Mouse (Mus musculus): ENCODE results near the gene Gm10139. TPM values are rescaled to one million over a fixed set of nuclear protein-coding genes. Genes with fewer than 3 reads are reported as not detected.
"Not testable (repeated sequence)": the region's sequence is repeated elsewhere in the genome, so short reads cannot be mapped to it uniquely, and the experiment has no call there.

Gene Gm10139
- polyA plus RNA-seq (2014; fragmentation: Nextera tagmentation; extraction: Ambion mirVana), result not detected in 2 replicates

DNA sequence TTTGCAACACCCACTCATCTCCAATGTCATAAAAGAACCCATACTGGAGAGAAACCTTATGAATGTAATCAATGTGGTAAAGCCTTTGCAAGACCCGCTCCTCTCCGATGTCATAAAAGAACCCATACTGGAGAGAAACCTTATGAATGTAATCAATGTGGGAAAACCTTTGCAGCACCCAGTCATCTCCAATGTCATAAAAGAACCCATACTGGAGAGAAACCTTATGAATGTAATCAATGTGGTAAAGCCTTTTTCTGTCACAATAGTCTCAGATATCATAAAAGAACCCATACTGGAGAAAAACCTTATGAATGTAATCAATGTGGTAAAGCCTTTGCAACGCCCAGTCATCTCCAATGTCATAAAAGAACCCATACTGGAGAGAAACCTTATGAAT, at the start of gene Gm10139:
Gm10139 (plus strand) TSS at position 301 of the 400 bp plus-strand sequence.
- H3K27me3 ChIP-seq (ENCODE audit: control insufficient read depth, insufficient read depth, low read length); H3K4me3 ChIP-seq (ENCODE audit: control insufficient read depth in 1 of 2, insufficient read depth in 1 of 2, low read depth in 1 of 2, low read length in 2 of 2); H3K36me3 ChIP-seq (ENCODE audit: control insufficient read depth, insufficient read depth, low read length); H3K27ac ChIP-seq (replicated peaks in 1 of 2; ENCODE audit: control insufficient read depth in 1 of 2, insufficient read depth in 1 of 2, low read depth in 2 of 2, low read length in 2 of 2); H3K9ac ChIP-seq (ENCODE audit: low read length); H3K9me3 ChIP-seq (ENCODE audit: control insufficient read depth, low read length); H3K4me2 ChIP-seq (ENCODE audit: low read length); H3K4me1 ChIP-seq (ENCODE audit: control insufficient read depth in 2 of 2, insufficient read depth in 2 of 2, low read length in 2 of 2); ATAC-seq (ENCODE audit: insufficient number of reproducible peaks, insufficient read depth, low FRiP score, low read depth): not testable (repeated sequence)
- WGBS, result no CpG with 5 or more reads among the region's 3 CpGs

DNA sequence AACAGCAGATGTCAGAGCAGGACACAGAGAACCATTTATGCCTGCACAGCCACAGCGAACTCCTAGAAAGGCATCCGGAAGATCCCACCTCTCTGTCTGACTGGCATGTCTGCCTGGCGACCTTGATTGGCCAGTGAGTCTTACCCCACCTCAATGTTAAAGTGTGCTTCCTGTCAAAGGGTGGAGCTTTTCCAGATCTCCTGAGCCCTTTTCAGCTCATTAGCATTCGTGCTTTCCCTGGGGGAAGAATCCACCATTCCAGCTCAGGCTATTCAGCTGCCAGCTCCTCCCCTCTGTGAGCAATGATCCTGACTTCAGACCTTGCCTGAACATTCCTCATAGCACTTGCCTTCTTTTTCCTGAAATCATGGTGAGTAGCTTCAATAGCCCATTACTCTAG, 45.2 kb downstream of the Gm10139 start:
- H3K27me3 ChIP-seq (ENCODE audit: control insufficient read depth, insufficient read depth, low read length); H3K9me3 ChIP-seq (ENCODE audit: control insufficient read depth, low read length); ATAC-seq (ENCODE audit: insufficient number of reproducible peaks, insufficient read depth, low FRiP score, low read depth); H3K4me3 ChIP-seq (ENCODE audit: control insufficient read depth in 1 of 2, insufficient read depth in 1 of 2, low read depth in 1 of 2, low read length in 2 of 2); H3K9ac ChIP-seq (ENCODE audit: low read length); H3K4me2 ChIP-seq (ENCODE audit: low read length); H3K36me3 ChIP-seq (ENCODE audit: control insufficient read depth, insufficient read depth, low read length); H3K27ac ChIP-seq (replicated peaks in 1 of 2; ENCODE audit: control insufficient read depth in 1 of 2, insufficient read depth in 1 of 2, low read depth in 2 of 2, low read length in 2 of 2); H3K4me1 ChIP-seq (ENCODE audit: control insufficient read depth in 2 of 2, insufficient read depth in 2 of 2, low read length in 2 of 2): not testable (repeated sequence)
- 67% methylated on average over 4 of the region's 4 CpGs for WGBS

Other genes with a start within 250 kb of the Gm10139 start
- gene Zfp369, start 233.9 kb upstream of the Gm10139 start, polyA plus RNA-seq (2014; fragmentation: Nextera tagmentation; extraction: Ambion mirVana), result 16.2 and 17.3 TPM in 2 replicates

Data from heart, embryonic 14.5 days (tissue).